26 mouse cellular contexts compared by ENCODE assay signal in the genomic region with DNA sequence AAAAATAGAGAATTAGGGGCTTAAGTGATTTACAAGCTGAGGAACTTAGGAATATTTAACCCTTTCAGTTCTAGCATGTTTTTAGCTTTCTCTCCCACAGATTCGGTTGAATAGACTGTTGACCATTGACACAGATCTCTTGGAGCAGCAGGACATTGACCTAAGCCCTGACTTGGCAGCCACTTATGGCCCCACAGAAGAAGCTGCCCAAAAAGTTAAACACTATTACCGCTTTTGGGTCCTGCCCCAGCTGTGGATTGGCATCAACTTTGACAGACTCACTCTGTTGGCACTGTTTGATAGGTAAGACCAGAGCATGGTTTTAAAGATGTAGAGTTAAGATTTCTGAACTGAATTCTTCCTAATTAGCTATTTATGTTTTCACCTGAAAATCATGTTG.
DNase-seq lines count a peak whose midpoint lies in the region; TF ChIP-seq lines count a peak whose summit lies in the region.
"Had no signal": no experiment of that assay in that cellular context is flagged by ENCODE, and none has a peak within 500 bp of the region (broad histone marks: within the 10 kb centered on the region; RNA-seq: fewer than 3 reads in every experiment).

No protein-coding gene starts in this region.

- H3K27me3 ChIP-seq in kidney, adult 2 months (replicated peaks; ENCODE audit: control insufficient read depth, insufficient read depth, low read length) = no peaks in the 10 kb centered on the region
- H3K27me3 ChIP-seq: CH12.LX; forebrain, embryonic 13.5 days; heart, embryonic 12.5 days; heart, embryonic 15.5 days; Patski had no signal

- no peak for TF ChIP-seq POLR2A in kidney, adult 2 months (IDR thresholded peaks at IDR 0.05; ENCODE audit: low read depth, low read length)

- no peaks in the 10 kb centered on the region; the same call in none of the 2 replicates for H3K36me3 ChIP-seq in kidney, adult 2 months (ENCODE audit: control insufficient read depth, insufficient read depth, low read length)
- H3K36me3 ChIP-seq: G1E had no signal

- no peak overlapping the region for H3K4me3 ChIP-seq in kidney, adult 2 months (ENCODE audit: insufficient read depth, low read depth, low read length)
- H3K4me3 ChIP-seq in brown adipose tissue, adult 24 weeks (ENCODE audit: insufficient read depth, low read depth, low read length) = no peak overlapping the region
- H3K4me3 ChIP-seq: forebrain, embryonic 10.5 days; forebrain, embryonic 13.5 days; gastrocnemius, adult 2 months; heart, embryonic 12.5 days; heart, embryonic 15.5 days had no signal

- no peak for TF ChIP-seq CTCF in kidney, adult 2 months (conservative IDR thresholded peaks at IDR 0.05; ENCODE audit: insufficient read depth, insufficient read length, low read depth, low read length)

- 51% methylated on average over 2 of the region's 2 CpGs for WGBS in kidney, adult 2 months

- H3K4me1 ChIP-seq in kidney, adult 2 months (ENCODE audit: control insufficient read depth, insufficient read depth, low read length) = no peaks in the 10 kb centered on the region
- peaks cover 13% of the 10 kb centered on the region for H3K4me1 ChIP-seq in brown adipose tissue, adult 24 weeks (ENCODE audit: control insufficient read depth, insufficient read depth, insufficient read length, low read length)
- H3K4me1 ChIP-seq: forebrain, embryonic 10.5 days; forebrain, embryonic 13.5 days; heart, embryonic 12.5 days; heart, embryonic 15.5 days had no signal

- no peak overlapping the region for H3K27ac ChIP-seq in kidney, adult 2 months (ENCODE audit: insufficient read depth, low read depth, low read length)
- H3K27ac ChIP-seq in brown adipose tissue, adult 24 weeks (replicated peaks; ENCODE audit: low read depth, low read length) = 0 out of 2 replicates have a peak overlapping the region, but pooled peaks have one; percentile 47
- H3K27ac ChIP-seq: forebrain, embryonic 10.5 days; forebrain, embryonic 13.5 days; gastrocnemius, adult 2 months; heart, embryonic 15.5 days; hindbrain, embryonic 14.5 days; hindbrain, postnatal 0 days had no signal

- peak; percentile 25 for DNase-seq in adrenal gland, postnatal 14 days
- no peak for DNase-seq in adrenal gland, postnatal 4 days (ENCODE audit: low spot score in 2 of 2)
- DNase-seq in kidney, adult 2 months = peak; percentile 59
- no peak for DNase-seq in kidney, postnatal 14 days
- peak; percentile 42 to 47 for DNase-seq in kidney, postnatal 36 days
- DNase-seq in kidney, postnatal 10 days = no peak
- DNase-seq: adrenal gland, adult 2 months; B cell, adult 2 months; cerebellum, adult 18-20 months; cerebellum, adult 9-10 months; cerebellum, postnatal 14 days; gastrocnemius, adult 2 months; gastrocnemius, postnatal 14 days; heart, adult 18-20 months; heart, postnatal 14 days; heart, postnatal 4 days had no signal

Comparison
In these comparisons a context has a peak if more than half of its experiments do, and no peak if none do; other contexts are left out.
1. DNase-seq: peak in adrenal gland, postnatal 14 days (single experiment), kidney, adult 2 months (single experiment) and kidney, postnatal 36 days (2 of 2); none in adrenal gland, postnatal 4 days (0 of 2), kidney, postnatal 14 days (single experiment) and kidney, postnatal 10 days (single experiment).